Mouse (Mus musculus) heart, adult 11 months (tissue): ENCODE measurements at regions not wholly inside any gene's neighbourhood (a gene's known extent, or its start where the extent isn't known, plus 50 kb on each side); places are given as distances from the start of the nearest gene placed in this dataset.
"Not testable (repeated sequence)": the region's sequence is repeated elsewhere in the genome, so short reads cannot be mapped to it uniquely, and the experiment has no call there.

Experiments
- DNase-seq: peaks from one replicate; pipeline ENCODE4 v3.0.0; 2022

GRCm38 (mm10) chr6:140222534-140223324 is 181.5 kb upstream of the Plcz1 start:
- no peak for DNase-seq

- no peak for DNase-seq
Observed at GRCm38 (mm10) chr6:140221653-140222272, 180.5 kb upstream of the Plcz1 start.

- DNase-seq: no peak
Observed at GRCm38 (mm10) chr6:140218789-140219188, 177.5 kb upstream of the Plcz1 start.

GRCm38 (mm10) chr6:140212403-140212802 is 171.1 kb upstream of the Plcz1 start:
- DNase-seq: no peak

GRCm38 (mm10) chr6:140210141-140210540 is 168.9 kb upstream of the Plcz1 start:
- no peak for DNase-seq

- peak; percentile 83 for DNase-seq
Observed at GRCm38 (mm10) chr6:140209083-140209482, 167.8 kb upstream of the Plcz1 start.

- peak; percentile 65 for DNase-seq
Observed at GRCm38 (mm10) chr6:140208375-140208774, 167.1 kb upstream of the Plcz1 start.

GRCm38 (mm10) chr6:140206676-140207075 is 165.4 kb upstream of the Plcz1 start:
- DNase-seq: not testable (repeated sequence)

GRCm38 (mm10) chr6:140201356-140201755 is 160.1 kb upstream of the Plcz1 start:
- peak; percentile 53 for DNase-seq

GRCm38 (mm10) chr6:140200322-140200721 is 159.1 kb upstream of the Plcz1 start:
- DNase-seq: peak; percentile 69

GRCm38 (mm10) chr6:140198036-140198435 is 156.8 kb upstream of the Plcz1 start:
- DNase-seq: peak; percentile 66

GRCm38 (mm10) chr6:140197113-140197675 is 155.9 kb upstream of the Plcz1 start:
- DNase-seq: no peak

- DNase-seq: peak; percentile 53
Observed at GRCm38 (mm10) chr6:140194276-140194675, 153.0 kb upstream of the Plcz1 start.

GRCm38 (mm10) chr6:140193084-140193939 is 152.1 kb upstream of the Plcz1 start:
- DNase-seq: peak; percentile 98

GRCm38 (mm10) chr6:140192526-140192925 is 151.3 kb upstream of the Plcz1 start:
- DNase-seq: peak; percentile 75

- peak; percentile 39 for DNase-seq
Observed at GRCm38 (mm10) chr6:140191341-140191740, 150.1 kb upstream of the Plcz1 start.

- DNase-seq: peak; percentile 67
Observed at GRCm38 (mm10) chr6:140189601-140190000, 148.3 kb upstream of the Plcz1 start.

- DNase-seq: peak; percentile 21
Observed at GRCm38 (mm10) chr6:140187733-140188132, 146.5 kb upstream of the Plcz1 start.

- DNase-seq: peak; percentile 78
Observed at GRCm38 (mm10) chr6:140187106-140187505, 145.8 kb upstream of the Plcz1 start.

GRCm38 (mm10) chr6:140179999-140180398 is 138.7 kb upstream of the Plcz1 start:
- peak; percentile 65 for DNase-seq

GRCm38 (mm10) chr6:140178425-140179193 is 137.4 kb upstream of the Plcz1 start:
- peak; percentile 78 for DNase-seq

GRCm38 (mm10) chr6:140172716-140173115 is 131.5 kb upstream of the Plcz1 start:
- DNase-seq: peak; percentile 55
